Mouse (Mus musculus): ENCODE measurements around the gene Xxylt1.

- TF ChIP-seq CTCF (IDR thresholded peaks at IDR 0.05) (no peak), EP300 (IDR thresholded peaks at IDR 0.05) (no peak)
Measured at GRCm38 (mm10) chr16:31008326-31008725, 72.9 kb downstream of the Xxylt1 start.

Measured in lung, postnatal 0 days (tissue).